Mouse (Mus musculus) kidney, adult 2 months (tissue): ENCODE results near the gene Ulk3.

ENCODE experiments used
- CTCF ChIP-seq: fragments of 200-500 bp; conservative IDR thresholded peaks from 2 replicates; pipeline ENCODE4 v1.5.1; 2011; ENCODE audit warnings: low read depth, mild to moderate bottlenecking, control low read depth, low read length, moderate library complexity, mixed read lengths; ENCODE audit not compliant: insufficient read depth, insufficient read length
- POLR2A ChIP-seq: fragments of 200-500 bp; IDR thresholded peaks from one replicate; pipeline ENCODE4 v1.6.1; 2011; ENCODE audit warnings: low read depth, low read length, control low read depth

GRCm38 (mm10) chr9:57543951-57544350 lies 45.3 kb upstream of the Ulk3 start:
- TF ChIP-seq POLR2A: no peak
- no peak for TF ChIP-seq CTCF
